Mouse (Mus musculus): ENCODE data around the gene Cilp.

DNA sequence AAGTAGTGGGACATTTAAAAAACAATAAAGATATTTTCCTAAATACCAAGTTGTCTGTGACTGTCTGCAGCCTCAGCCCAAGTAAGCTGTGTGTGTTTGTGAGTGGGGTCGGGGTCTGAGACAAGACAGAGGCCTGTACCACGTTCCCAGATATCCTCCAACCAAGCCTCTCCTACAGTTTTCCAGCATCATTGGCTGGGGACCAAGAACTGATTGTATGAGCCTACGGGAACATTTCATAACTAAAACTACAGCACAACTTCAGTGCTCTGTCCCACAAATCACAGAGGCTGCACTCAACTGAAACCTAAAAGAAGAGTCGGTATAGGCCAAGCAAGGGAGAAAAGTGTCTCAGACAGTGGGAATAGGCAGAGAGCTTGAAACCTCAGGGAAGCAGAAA, 25.8 kb upstream of the Cilp start:
- TF ChIP-seq CTCF (IDR thresholded peaks at IDR 0.05; ENCODE audit: low read depth, low read length) (no peak), POLR2A (IDR thresholded peaks at IDR 0.05; ENCODE audit: insufficient read depth, low read length) (no peak)
